Mouse (Mus musculus): Measurements from ENCODE around the gene Atrnl1. TPM values are rescaled to one million over a fixed set of nuclear protein-coding genes. Genes with fewer than 3 reads are reported as not detected.

Gene Atrnl1
- total and polyA plus RNA-seq, 2 experiments from 2014 or later = 5.4 to 60.5 TPM

GRCm38 (mm10) chr19:58018698-58019097, 407.9 kb downstream of the Atrnl1 start:
- WGBS = 67% methylated on average over 5 of the region's 5 CpGs
- Histone ChIP-seq H3K4me2 (ENCODE audit: low read depth, low read length, poor library complexity, severe bottlenecking) (no peak overlapping the region), H3K36me3 (ENCODE audit: insufficient read depth, low read length) (no peaks in the 10 kb centered on the region), H3K4me3 (ENCODE audit: low read depth, low read length) (no peak overlapping the region), H3K27me3 (ENCODE audit: insufficient read depth, low read length) (no peaks in the 10 kb centered on the region), H3K4me1 (ENCODE audit: insufficient read depth, low read length) (no peaks in the 10 kb centered on the region), H3K9me3 (ENCODE audit: low read length) (no peaks in the 10 kb centered on the region), H3K9ac (replicated peaks; ENCODE audit: low read length, poor library complexity, severe bottlenecking) (no peak overlapping the region), H3K27ac (ENCODE audit: low read depth, low read length) (no peak overlapping the region)
- ATAC-seq (ENCODE audit: low FRiP score) (no peak), DNase-seq (ENCODE audit: low spot score) (no peak)
- no peak for TF ChIP-seq CTCF (IDR thresholded peaks at IDR 0.05)

GRCm38 (mm10) chr19:58021514-58022284, 410.9 kb downstream of the Atrnl1 start:
- Histone ChIP-seq H3K4me3 (ENCODE audit: low read depth, low read length) (no peak overlapping the region), H3K27ac (ENCODE audit: low read depth, low read length) (no peak overlapping the region), H3K4me1 (ENCODE audit: insufficient read depth, low read length) (no peaks in the 10 kb centered on the region), H3K27me3 (ENCODE audit: insufficient read depth, low read length) (no peaks in the 10 kb centered on the region), H3K36me3 (ENCODE audit: insufficient read depth, low read length) (no peaks in the 10 kb centered on the region), H3K9ac (replicated peaks; ENCODE audit: low read length, poor library complexity, severe bottlenecking) (no peak overlapping the region), H3K4me2 (ENCODE audit: low read depth, low read length, poor library complexity, severe bottlenecking) (no peak overlapping the region), H3K9me3 (ENCODE audit: low read length) (no peaks in the 10 kb centered on the region)
- no peak for TF ChIP-seq CTCF (IDR thresholded peaks at IDR 0.05)
- DNase-seq (ENCODE audit: low spot score) (no peak), ATAC-seq (ENCODE audit: low FRiP score) (no peak)
- over 99% methylated on average over 8 of the region's 8 CpGs for WGBS

- no peaks in the 10 kb centered on the region for H3K4me1 ChIP-seq (ENCODE audit: insufficient read depth, low read length)
- ATAC-seq (ENCODE audit: low FRiP score) (no peak), DNase-seq (ENCODE audit: low spot score) (no peak)
- no peaks in the 10 kb centered on the region for H3K36me3 ChIP-seq (ENCODE audit: insufficient read depth, low read length)
- no peaks in the 10 kb centered on the region for H3K27me3 ChIP-seq (ENCODE audit: insufficient read depth, low read length)
- H3K27ac ChIP-seq (ENCODE audit: low read depth, low read length) = no peak overlapping the region
- no peak for TF ChIP-seq CTCF (IDR thresholded peaks at IDR 0.05)
- H3K9ac ChIP-seq (replicated peaks; ENCODE audit: low read length, poor library complexity, severe bottlenecking) = no peak overlapping the region
- WGBS = 86% methylated on average over 14 of the region's 14 CpGs
- H3K9me3 ChIP-seq (ENCODE audit: low read length) = no peaks in the 10 kb centered on the region
- no peak overlapping the region for H3K4me3 ChIP-seq (ENCODE audit: low read depth, low read length)
- H3K4me2 ChIP-seq (ENCODE audit: low read depth, low read length, poor library complexity, severe bottlenecking) = no peak overlapping the region
These were observed 412.5 kb downstream of the Atrnl1 start for GRCm38 (mm10) chr19:58023216-58023825.

GRCm38 (mm10) chr19:58025053-58025452, 414.2 kb downstream of the Atrnl1 start:
- H3K27me3 ChIP-seq (ENCODE audit: insufficient read depth, low read length) = no peaks in the 10 kb centered on the region
- no peak for TF ChIP-seq CTCF (IDR thresholded peaks at IDR 0.05)
- H3K4me1 ChIP-seq (ENCODE audit: insufficient read depth, low read length) = no peaks in the 10 kb centered on the region
- no peak overlapping the region for H3K4me2 ChIP-seq (ENCODE audit: low read depth, low read length, poor library complexity, severe bottlenecking)
- DNase-seq (ENCODE audit: low spot score) (no peak), ATAC-seq (ENCODE audit: low FRiP score) (no peak)
- 82% methylated on average over 2 of the region's 2 CpGs for WGBS
- H3K4me3 ChIP-seq (ENCODE audit: low read depth, low read length) = no peak overlapping the region
- no peaks in the 10 kb centered on the region for H3K36me3 ChIP-seq (ENCODE audit: insufficient read depth, low read length)
- H3K9ac ChIP-seq (replicated peaks; ENCODE audit: low read length, poor library complexity, severe bottlenecking) = no peak overlapping the region
- H3K27ac ChIP-seq (ENCODE audit: low read depth, low read length) = no peak overlapping the region
- no peaks in the 10 kb centered on the region for H3K9me3 ChIP-seq (ENCODE audit: low read length)

GRCm38 (mm10) chr19:58029661-58030060, 418.8 kb downstream of the Atrnl1 start:
- WGBS = 48% methylated on average over 2 of the region's 2 CpGs
- no peak for ATAC-seq (ENCODE audit: low FRiP score)
- no peak overlapping the region for H3K27ac ChIP-seq (ENCODE audit: low read depth, low read length)
- no peaks in the 10 kb centered on the region for H3K4me1 ChIP-seq (ENCODE audit: insufficient read depth, low read length)
- H3K4me3 ChIP-seq (ENCODE audit: low read depth, low read length) = no peak overlapping the region
- no peak overlapping the region for H3K4me2 ChIP-seq (ENCODE audit: low read depth, low read length, poor library complexity, severe bottlenecking)
- no peak overlapping the region for H3K9ac ChIP-seq (replicated peaks; ENCODE audit: low read length, poor library complexity, severe bottlenecking)
- no peaks in the 10 kb centered on the region for H3K9me3 ChIP-seq (ENCODE audit: low read length)
- DNase-seq (ENCODE audit: low spot score) = no peak
- no peaks in the 10 kb centered on the region for H3K27me3 ChIP-seq (ENCODE audit: insufficient read depth, low read length)
- no peaks in the 10 kb centered on the region for H3K36me3 ChIP-seq (ENCODE audit: insufficient read depth, low read length)
- TF ChIP-seq CTCF (IDR thresholded peaks at IDR 0.05) = no peak

- Histone ChIP-seq H3K27me3 (ENCODE audit: insufficient read depth, low read length) (no peaks in the 10 kb centered on the region), H3K4me3 (ENCODE audit: low read depth, low read length) (no peak overlapping the region), H3K9me3 (ENCODE audit: low read length) (no peaks in the 10 kb centered on the region), H3K4me1 (ENCODE audit: insufficient read depth, low read length) (no peaks in the 10 kb centered on the region), H3K4me2 (ENCODE audit: low read depth, low read length, poor library complexity, severe bottlenecking) (no peak overlapping the region), H3K27ac (ENCODE audit: low read depth, low read length) (no peak overlapping the region), H3K36me3 (ENCODE audit: insufficient read depth, low read length) (no peaks in the 10 kb centered on the region), H3K9ac (replicated peaks; ENCODE audit: low read length, poor library complexity, severe bottlenecking) (no peak overlapping the region)
- no peak for TF ChIP-seq CTCF (IDR thresholded peaks at IDR 0.05)
- ATAC-seq (ENCODE audit: low FRiP score) (no peak), DNase-seq (ENCODE audit: low spot score) (no peak)
- WGBS = 98% methylated on average over 5 of the region's 5 CpGs
These were observed 422.4 kb downstream of the Atrnl1 start for GRCm38 (mm10) chr19:58033241-58033640.
